Mouse (Mus musculus): ENCODE results near the gene Il1rl2. TPM values are rescaled to one million over a fixed set of nuclear protein-coding genes. Genes with fewer than 3 reads are reported as not detected.
"Not testable (repeated sequence)": the region's sequence is repeated elsewhere in the genome, so short reads cannot be mapped to it uniquely, and the experiment has no call there.

Gene Il1rl2
- polyA plus RNA-seq, 1 experiment from 2014 or later, result 2.5 TPM

DNA sequence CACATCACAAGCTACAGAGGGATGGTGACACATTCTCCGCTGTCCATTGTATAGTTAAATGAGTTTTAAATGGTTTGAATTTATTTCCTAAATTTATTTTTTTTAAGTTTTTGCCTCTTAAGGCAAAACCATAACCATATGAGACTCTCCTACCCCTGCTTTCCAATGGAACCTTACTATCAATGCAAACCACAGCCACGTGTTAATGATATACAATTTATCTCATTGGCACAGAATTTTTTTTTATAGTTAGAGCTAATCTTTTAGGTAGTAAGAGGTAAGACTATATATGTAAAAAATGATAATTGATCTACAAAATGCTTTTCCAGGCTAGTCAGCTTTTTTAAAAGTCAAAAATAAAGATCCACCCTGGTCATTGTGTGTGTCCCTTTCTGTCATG lies 26.4 kb upstream of the Il1rl2 start:
- Histone ChIP-seq H3K9ac (no peak overlapping the region), H3K36me3 (no peaks in the 10 kb centered on the region), H3K27ac (no peak overlapping the region), H3K27me3 (no peaks in the 10 kb centered on the region), H3K4me3 (no peak overlapping the region), H3K4me2 (replicated peaks) (no peak overlapping the region), H3K4me1 (no peaks in the 10 kb centered on the region), H3K9me3 (replicated peaks) (no peaks in the 10 kb centered on the region)
- ATAC-seq (ENCODE audit: low FRiP score), result no peak
- 85% methylated on average over 2 of the region's 2 CpGs for WGBS

DNA sequence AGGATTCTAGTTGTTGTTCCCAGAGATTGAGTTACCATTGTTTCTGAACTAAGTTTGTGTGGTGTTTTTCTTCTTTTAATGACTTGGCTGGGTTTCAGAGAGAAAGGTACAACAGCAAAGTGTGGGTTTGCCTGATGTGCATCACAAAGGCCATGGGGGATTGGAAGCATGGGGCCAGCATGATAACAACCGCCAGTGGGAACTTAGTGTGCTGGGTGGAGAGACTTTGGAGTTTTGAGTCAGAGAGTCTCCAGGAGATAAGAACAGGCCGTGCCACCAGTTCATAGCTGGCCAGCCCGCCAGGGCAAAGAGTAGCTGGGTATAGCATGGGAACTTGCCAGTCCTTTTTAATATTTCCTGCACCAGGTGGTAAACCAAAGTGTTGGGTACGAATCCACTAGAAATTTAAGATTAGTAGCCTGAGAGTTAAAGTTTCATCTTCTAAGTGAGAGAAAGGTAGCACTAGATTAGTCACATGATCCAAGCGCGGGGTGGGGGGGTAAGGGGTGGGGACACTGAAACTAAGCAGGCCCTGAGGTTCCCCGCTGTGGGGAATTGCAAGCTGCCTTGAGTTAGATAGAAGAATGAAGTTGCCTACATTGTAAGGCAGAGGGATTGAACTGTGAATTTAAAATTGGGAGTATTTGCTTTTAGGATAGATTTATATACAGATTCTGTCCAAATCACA lies 21.1 kb upstream of the Il1rl2 start:
- H3K36me3 ChIP-seq, result no peaks in the 10 kb centered on the region
- H3K9ac ChIP-seq, result no peak overlapping the region
- ATAC-seq (ENCODE audit: low FRiP score), result no peak
- H3K4me2 ChIP-seq (replicated peaks), result no peak overlapping the region
- no peaks in the 10 kb centered on the region for H3K9me3 ChIP-seq (replicated peaks)
- H3K27ac ChIP-seq, result no peak overlapping the region
- no peaks in the 10 kb centered on the region for H3K4me1 ChIP-seq
- H3K27me3 ChIP-seq, result no peaks in the 10 kb centered on the region
- no peak overlapping the region for H3K4me3 ChIP-seq
- WGBS, result 66% methylated on average over 7 of the region's 7 CpGs

DNA sequence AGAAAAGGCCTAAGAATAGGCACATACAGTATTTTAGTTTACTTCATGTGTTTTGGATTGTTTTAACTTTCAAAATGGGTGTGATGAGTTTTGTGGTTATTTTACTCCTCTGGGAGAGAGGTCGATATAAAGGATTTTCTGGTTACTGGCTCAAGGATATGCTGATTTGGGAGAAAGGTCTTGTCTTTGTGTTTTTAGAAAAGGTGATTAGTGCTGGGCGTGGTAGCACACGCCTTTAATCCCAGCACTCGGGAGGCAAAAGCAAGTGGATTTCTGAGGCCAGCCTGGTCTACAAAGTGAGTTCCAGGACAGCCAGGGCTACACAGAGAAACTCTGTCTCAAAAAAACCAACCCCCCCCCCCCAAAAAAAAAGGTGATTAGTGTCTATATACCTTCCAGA lies 20.1 kb upstream of the Il1rl2 start:
- H3K9me3 ChIP-seq (replicated peaks); H3K27ac ChIP-seq; H3K4me2 ChIP-seq (replicated peaks); H3K27me3 ChIP-seq; H3K9ac ChIP-seq; H3K4me3 ChIP-seq; H3K4me1 ChIP-seq; ATAC-seq (ENCODE audit: low FRiP score); H3K36me3 ChIP-seq: not testable (repeated sequence)
- 72% methylated on average over 4 of the region's 4 CpGs for WGBS

DNA sequence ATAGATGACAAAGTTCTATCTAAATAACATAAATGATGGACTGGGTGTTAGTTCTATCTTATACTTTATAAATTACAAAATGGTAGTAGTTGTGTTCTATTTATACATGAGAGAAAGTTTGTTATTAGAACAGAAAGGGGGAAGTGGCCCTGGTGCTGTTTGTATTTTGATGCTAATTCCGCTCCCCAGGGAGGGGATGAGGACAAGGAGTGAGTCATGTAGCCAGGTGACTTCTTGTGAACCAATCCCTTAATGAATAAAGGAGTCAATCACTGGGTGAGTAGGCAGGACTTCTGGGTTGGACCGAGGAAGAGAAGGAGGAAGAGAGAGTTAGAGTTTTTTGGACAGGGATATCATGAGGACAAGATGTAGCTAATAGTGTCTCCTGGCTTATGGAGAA lies 18.3 kb upstream of the Il1rl2 start:
- H3K27me3 ChIP-seq, result no peaks in the 10 kb centered on the region
- WGBS, result 80% methylated on average over 2 of the region's 2 CpGs
- ATAC-seq (ENCODE audit: low FRiP score), result no peak
- H3K4me3 ChIP-seq, result no peak overlapping the region
- H3K4me2 ChIP-seq (replicated peaks), result no peak overlapping the region
- no peaks in the 10 kb centered on the region for H3K36me3 ChIP-seq
- no peak overlapping the region for H3K27ac ChIP-seq
- H3K4me1 ChIP-seq, result no peaks in the 10 kb centered on the region
- H3K9me3 ChIP-seq (replicated peaks), result no peaks in the 10 kb centered on the region
- no peak overlapping the region for H3K9ac ChIP-seq

DNA sequence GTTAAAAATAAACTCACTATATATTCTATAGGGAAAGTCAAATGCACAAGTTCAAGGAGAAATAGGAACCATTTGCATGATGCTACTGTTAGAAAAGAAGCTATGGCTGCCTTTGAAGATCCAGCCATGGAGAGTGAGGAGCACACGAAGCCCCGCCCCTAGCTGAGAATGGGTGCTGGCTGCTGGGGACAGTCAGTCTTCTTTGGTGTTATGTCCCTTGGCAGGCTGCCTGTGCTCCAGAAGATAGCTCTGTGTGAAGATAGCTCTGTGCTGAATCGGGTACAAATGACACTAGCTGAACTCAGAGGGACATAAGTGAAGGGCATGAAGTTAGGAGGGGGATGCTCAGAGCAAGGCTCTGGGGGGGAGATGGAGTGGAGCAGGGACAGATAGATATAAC lies 13.3 kb upstream of the Il1rl2 start:
- no peaks in the 10 kb centered on the region for H3K27me3 ChIP-seq
- no peaks in the 10 kb centered on the region for H3K4me1 ChIP-seq
- H3K9ac ChIP-seq, result no peak overlapping the region
- no peak overlapping the region for H3K27ac ChIP-seq
- no peak overlapping the region for H3K4me3 ChIP-seq
- 96% methylated on average over 3 of the region's 3 CpGs for WGBS
- no peaks in the 10 kb centered on the region for H3K9me3 ChIP-seq (replicated peaks)
- no peak for ATAC-seq (ENCODE audit: low FRiP score)
- no peak overlapping the region for H3K4me2 ChIP-seq (replicated peaks)
- H3K36me3 ChIP-seq, result no peaks in the 10 kb centered on the region

DNA sequence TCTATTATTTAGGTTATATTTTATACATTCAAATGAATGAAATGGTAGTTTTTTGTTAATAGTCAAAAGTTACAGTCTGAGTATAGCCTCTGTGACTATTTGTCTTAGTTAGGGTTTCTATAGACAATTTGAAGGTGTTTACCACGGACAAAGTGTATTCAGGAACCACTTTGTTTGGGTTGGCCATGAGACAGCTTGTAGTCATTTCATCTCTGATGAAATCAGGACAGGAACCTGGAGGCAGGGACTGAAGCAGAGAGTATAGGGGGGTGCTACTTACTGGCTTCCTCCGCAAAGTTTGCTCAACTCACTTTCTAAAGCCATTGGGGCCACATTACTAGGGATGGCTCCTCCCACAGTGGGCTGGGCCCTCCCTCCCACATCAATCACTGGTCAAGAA lies 12.8 kb upstream of the Il1rl2 start:
- H3K27me3 ChIP-seq, result no peaks in the 10 kb centered on the region
- no peaks in the 10 kb centered on the region for H3K9me3 ChIP-seq (replicated peaks)
- H3K36me3 ChIP-seq, result no peaks in the 10 kb centered on the region
- no peak overlapping the region for H3K4me3 ChIP-seq
- H3K9ac ChIP-seq, result no peak overlapping the region
- no peaks in the 10 kb centered on the region for H3K4me1 ChIP-seq
- no peak overlapping the region for H3K4me2 ChIP-seq (replicated peaks)
- no peak for ATAC-seq (ENCODE audit: low FRiP score)
- 88% methylated on average over 2 of the region's 2 CpGs for WGBS
- no peak overlapping the region for H3K27ac ChIP-seq

DNA sequence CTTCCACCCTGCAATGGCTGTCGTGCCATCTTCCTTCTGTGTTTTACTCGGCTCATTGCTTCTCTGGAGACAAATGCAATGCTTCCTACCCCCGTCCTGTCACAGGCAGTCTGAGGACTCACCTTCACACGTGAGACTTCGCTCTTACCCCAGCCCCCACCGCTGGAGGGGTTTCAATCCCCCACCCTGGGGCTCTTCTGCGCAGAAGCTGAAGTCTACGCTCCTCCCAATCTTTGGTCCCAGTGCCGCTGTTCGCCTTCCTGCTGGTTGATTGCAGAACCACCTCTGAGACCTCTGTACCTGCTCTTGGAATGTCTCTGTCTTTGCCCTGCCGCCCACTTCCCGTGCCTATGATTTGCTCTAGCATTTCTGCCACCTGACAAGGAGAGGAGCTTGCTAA lies 10.4 kb upstream of the Il1rl2 start:
- no peak overlapping the region for H3K4me3 ChIP-seq
- WGBS, result 78% methylated on average over 12 of the region's 12 CpGs
- no peaks in the 10 kb centered on the region for H3K9me3 ChIP-seq (replicated peaks)
- H3K4me1 ChIP-seq, result no peaks in the 10 kb centered on the region
- H3K4me2 ChIP-seq (replicated peaks), result no peak overlapping the region
- no peak for ATAC-seq (ENCODE audit: low FRiP score)
- H3K27me3 ChIP-seq, result no peaks in the 10 kb centered on the region
- H3K9ac ChIP-seq, result no peak overlapping the region
- no peak overlapping the region for H3K27ac ChIP-seq
- H3K36me3 ChIP-seq, result no peaks in the 10 kb centered on the region

DNA sequence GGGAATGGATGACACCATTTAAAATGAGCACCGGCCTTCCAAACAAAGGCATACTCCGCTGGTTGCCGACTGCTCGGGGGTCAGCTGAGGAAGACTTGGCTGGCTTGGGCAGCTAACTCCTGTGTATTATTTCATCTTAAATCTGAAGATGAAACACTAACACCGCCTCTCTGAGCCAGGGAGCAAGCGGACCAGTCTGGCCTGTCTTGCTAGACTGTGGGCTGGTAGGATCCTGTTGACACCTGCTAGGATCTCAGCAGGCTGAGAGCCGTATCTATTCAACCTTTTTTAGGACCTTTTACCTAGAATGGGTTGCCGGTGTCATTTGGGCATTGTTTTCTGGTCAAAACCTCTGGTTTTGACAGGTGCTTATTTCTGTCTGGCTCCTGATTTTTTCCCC lies 6.8 kb upstream of the Il1rl2 start:
- H3K9me3 ChIP-seq (replicated peaks), result no peaks in the 10 kb centered on the region
- H3K36me3 ChIP-seq, result no peaks in the 10 kb centered on the region
- no peak overlapping the region for H3K4me2 ChIP-seq (replicated peaks)
- ATAC-seq (ENCODE audit: low FRiP score), result no peak
- H3K27ac ChIP-seq, result no peak overlapping the region
- 91% methylated on average over 8 of the region's 8 CpGs for WGBS
- no peaks in the 10 kb centered on the region for H3K27me3 ChIP-seq
- H3K9ac ChIP-seq, result no peak overlapping the region
- no peaks in the 10 kb centered on the region for H3K4me1 ChIP-seq
- no peak overlapping the region for H3K4me3 ChIP-seq

DNA sequence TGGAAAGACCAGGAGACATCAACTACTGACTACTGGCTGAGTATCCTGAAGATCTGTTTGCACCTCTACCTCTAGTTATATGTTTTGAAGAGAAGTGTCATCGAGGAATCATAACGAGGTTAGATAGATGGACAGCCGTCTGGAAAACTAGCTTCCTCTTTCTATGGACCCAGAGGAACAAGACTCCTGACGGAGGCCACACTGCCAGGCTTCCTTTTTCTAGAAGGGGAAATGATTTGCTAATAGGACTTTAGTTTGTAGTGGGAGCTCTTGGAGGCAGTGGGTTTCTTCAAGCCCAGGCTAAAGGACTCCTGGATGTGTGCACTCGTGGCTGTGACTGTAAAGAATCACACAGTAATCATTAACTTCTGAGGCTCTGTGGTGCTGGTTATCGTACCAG lies 2.6 kb upstream of the Il1rl2 start:
- Histone ChIP-seq H3K4me3 (no peak overlapping the region), H3K9ac (no peak overlapping the region), H3K4me2 (replicated peaks) (no peak overlapping the region), H3K4me1 (peaks cover 6% of the 10 kb centered on the region), H3K27me3 (peaks cover 30% of the 10 kb centered on the region), H3K9me3 (replicated peaks) (no peaks in the 10 kb centered on the region), H3K36me3 (no peaks in the 10 kb centered on the region), H3K27ac (no peak overlapping the region)
- 86% methylated on average over 6 of the region's 6 CpGs for WGBS
- no peak for ATAC-seq (ENCODE audit: low FRiP score)

DNA sequence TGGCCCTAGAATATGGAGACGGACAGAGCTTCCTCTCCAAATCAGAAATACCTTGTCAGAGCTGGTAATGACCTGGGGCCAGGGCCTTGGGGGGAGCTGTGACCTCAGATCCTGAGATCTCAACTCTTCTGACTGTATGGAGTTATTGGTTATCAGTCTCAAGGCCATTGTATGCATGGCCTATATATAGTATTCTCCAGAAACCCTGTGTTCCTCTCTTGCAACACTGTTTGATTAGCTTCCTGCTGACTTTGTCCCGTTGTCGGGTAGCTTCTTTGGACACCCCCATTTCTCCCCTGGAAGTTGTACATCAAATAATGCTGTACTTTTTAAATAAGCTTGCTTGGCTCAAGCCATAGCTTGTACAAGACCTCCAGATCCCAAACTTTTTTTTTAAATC lies 1.9 kb upstream of the Il1rl2 start:
- Histone ChIP-seq H3K9ac (no peak overlapping the region), H3K27me3 (peaks cover 35% of the 10 kb centered on the region), H3K4me1 (peaks cover 6% of the 10 kb centered on the region), H3K9me3 (replicated peaks) (no peaks in the 10 kb centered on the region), H3K36me3 (no peaks in the 10 kb centered on the region), H3K4me3 (no peak overlapping the region), H3K4me2 (replicated peaks) (no peak overlapping the region), H3K27ac (no peak overlapping the region)
- 91% methylated on average over 3 of the region's 3 CpGs for WGBS
- ATAC-seq (ENCODE audit: low FRiP score), result no peak

DNA sequence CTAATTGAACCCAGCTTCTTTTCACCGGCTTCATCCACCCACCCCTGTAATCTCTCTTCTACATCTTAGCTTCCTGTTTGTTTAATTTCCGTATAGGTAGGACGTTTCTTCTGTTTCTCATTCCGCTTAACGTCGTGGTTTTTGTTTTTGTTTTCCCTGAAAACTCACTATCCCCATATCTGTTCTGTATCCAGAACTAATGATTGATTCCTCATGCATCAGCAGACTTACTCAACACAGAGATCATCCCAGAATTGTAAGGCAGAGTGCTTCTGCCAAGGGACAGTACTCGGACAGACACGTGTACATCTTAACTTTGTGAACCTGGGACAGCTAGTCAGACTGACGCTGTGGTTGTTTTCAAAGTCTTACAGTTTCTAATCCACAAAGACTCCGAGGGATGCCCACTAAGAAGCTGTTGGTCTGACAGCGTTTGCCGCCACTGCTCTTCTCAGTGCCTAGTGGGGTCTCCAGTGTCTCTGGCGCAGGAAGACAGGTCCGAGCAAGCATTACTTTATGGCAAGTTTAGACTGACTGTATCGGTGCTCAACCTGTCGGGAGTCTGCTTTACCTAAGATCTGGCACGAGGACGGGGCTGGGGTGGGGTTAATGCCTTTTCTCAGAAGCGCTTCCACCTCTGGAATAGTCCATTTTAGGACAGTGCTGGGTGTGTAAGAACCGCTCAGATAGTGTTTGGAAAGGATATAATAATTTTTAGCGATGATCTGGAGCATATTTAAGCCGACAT lies 719 bp downstream of the Il1rl2 start:
- no peak overlapping the region for H3K27ac ChIP-seq
- peaks cover 37% of the 10 kb centered on the region for H3K27me3 ChIP-seq
- peak overlapping the region; percentile 36 for H3K4me3 ChIP-seq
- H3K4me1 ChIP-seq, result peaks cover 6% of the 10 kb centered on the region
- 9% methylated on average over 22 of the region's 22 CpGs for WGBS
- 0 out of 2 replicates have a peak overlapping the region, but pooled peaks have one; percentile 37 for H3K9ac ChIP-seq
- peak overlapping the region; percentile 67 for H3K4me2 ChIP-seq (replicated peaks)
- no peaks in the 10 kb centered on the region for H3K36me3 ChIP-seq
- H3K9me3 ChIP-seq (replicated peaks), result no peaks in the 10 kb centered on the region
- no peak for ATAC-seq (ENCODE audit: low FRiP score)

DNA sequence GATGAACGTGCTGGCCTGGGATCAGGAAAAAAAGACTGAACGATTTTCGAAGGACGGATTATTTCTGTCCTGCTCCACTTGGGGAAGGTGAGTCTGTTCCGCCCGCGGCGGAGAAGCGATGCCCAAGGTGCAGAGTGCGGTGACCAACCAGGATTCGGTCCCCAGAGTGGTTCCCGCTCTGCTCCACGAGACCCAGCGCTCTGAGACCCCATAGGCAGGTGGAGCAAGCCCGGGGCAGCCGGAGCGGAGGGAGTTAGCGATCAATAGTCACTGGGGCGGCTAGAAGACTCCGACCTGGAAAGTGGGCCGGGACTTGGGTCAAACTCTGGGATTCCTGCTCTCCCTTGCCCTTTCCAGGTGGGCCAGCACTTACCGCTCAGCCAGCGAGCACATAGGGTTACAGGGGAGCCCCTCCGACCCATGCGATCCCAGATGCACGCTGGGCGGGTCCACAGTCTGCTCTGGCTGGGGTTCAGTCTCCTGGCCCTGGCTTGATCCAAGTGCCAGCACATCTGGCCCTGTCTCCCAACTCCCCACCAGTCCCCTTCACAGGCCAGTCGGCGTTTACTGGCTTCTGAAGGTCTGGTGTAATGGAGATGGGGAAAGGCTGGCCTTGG lies 1.4 kb downstream of the Il1rl2 start:
- peak overlapping the region; percentile 37; the same call in 1 of the 2 replicates for H3K9ac ChIP-seq
- H3K27me3 ChIP-seq, result peaks cover 37% of the 10 kb centered on the region
- WGBS, result under 1% methylated on average over 29 of the region's 29 CpGs
- H3K27ac ChIP-seq, result no peak overlapping the region
- ATAC-seq (ENCODE audit: low FRiP score), result no peak; the same call in 1 of the 2 replicates
- H3K36me3 ChIP-seq, result no peaks in the 10 kb centered on the region
- H3K4me1 ChIP-seq, result peaks cover 6% of the 10 kb centered on the region
- H3K4me2 ChIP-seq (replicated peaks), result peak overlapping the region; percentile 67
- no peaks in the 10 kb centered on the region for H3K9me3 ChIP-seq (replicated peaks)
- peak overlapping the region; percentile 36 for H3K4me3 ChIP-seq
